Mouse (Mus musculus) cortical plate, adult 2 months (tissue): ENCODE results near the gene Olfml3. TPM values are rescaled to one million over a fixed set of nuclear protein-coding genes. Genes with fewer than 3 reads are reported as not detected.

ENCODE experiments used
- H3K27ac ChIP-seq: fragments of 200-500 bp; 2 replicates; pipeline ENCODE4 v1.5.1; 2012; ENCODE audit warnings: low read length, control low read depth, inconsistent platforms; ENCODE audit not compliant: insufficient read depth
- H3K4me1 ChIP-seq: fragments of 200-500 bp; 2 replicates; pipeline ENCODE4 v1.6.1; 2011; ENCODE audit warnings: low read length; ENCODE audit not compliant: control insufficient read depth, insufficient read depth
- H3K4me3 ChIP-seq: fragments of 200-500 bp; 2 replicates; pipeline ENCODE4 v1.5.1; 2011; ENCODE audit warnings: mild to moderate bottlenecking, low read length, control low read depth; ENCODE audit not compliant: insufficient read depth
- CTCF ChIP-seq: fragments of 200-500 bp; IDR thresholded peaks from 2 replicates; pipeline ENCODE4 v1.5.1; 2011; ENCODE audit warnings: mild to moderate bottlenecking, control low read depth, low read length; ENCODE audit not compliant: insufficient read depth; ENCODE audit errors: extremely low read depth
- POLR2A ChIP-seq: fragments of 200-500 bp; IDR thresholded peaks from 2 replicates; pipeline ENCODE4 v1.6.1; 2011; ENCODE audit warnings: mild to moderate bottlenecking, low read length, control low read depth; ENCODE audit not compliant: insufficient read depth; ENCODE audit errors: extremely low read depth
- polyA plus RNA-seq: library from polyadenylated mRNA; depleted of rRNA; stranded (reverse); fragments of >200 nt; gene quantifications from 2 replicates; pipeline ENCODE4 v1.2.3, GENCODE M21; 2012

Olfml3 gene
- polyA plus RNA-seq, 1 experiment = 14.5 TPM

- Histone ChIP-seq H3K4me3 (no peak overlapping the region), H3K27ac (no peak overlapping the region), H3K4me1 (no peaks in the 10 kb centered on the region)
- TF ChIP-seq POLR2A (no peak), CTCF (no peak)
These were observed 7.4 kb upstream of the Olfml3 start for GRCm38 (mm10) chr3:103745001-103745770.

- no peak overlapping the region for H3K4me3 ChIP-seq
- H3K4me1 ChIP-seq = no peaks in the 10 kb centered on the region
- H3K27ac ChIP-seq = no peak overlapping the region
- no peak for TF ChIP-seq POLR2A
- TF ChIP-seq CTCF = no peak
These were observed 5.4 kb upstream of the Olfml3 start for GRCm38 (mm10) chr3:103743208-103743607.

GRCm38 (mm10) chr3:103740342-103740741, 2.5 kb upstream of the Olfml3 start:
- TF ChIP-seq POLR2A (no peak), CTCF (no peak)
- H3K4me3 ChIP-seq = no peak overlapping the region
- no peaks in the 10 kb centered on the region for H3K4me1 ChIP-seq
- H3K27ac ChIP-seq = no peak overlapping the region

- no peak within 1 kb of the TSS for H3K4me3 ChIP-seq
- TF ChIP-seq POLR2A (no peak), CTCF (no peak)
- H3K27ac ChIP-seq = no peak within 1 kb of the TSS
- peaks cover under 1% of the 10 kb centered on the region; the same call in 1 of the 2 replicates for H3K4me1 ChIP-seq
These were observed 1.5 kb upstream of the Olfml3 start, which contains the start of gene Gm10964 for GRCm38 (mm10) chr3:103739329-103739728. Gene Gm10964 (plus strand): TSS chr3:103739366.

GRCm38 (mm10) chr3:103737061-103737754, 593 bp downstream of the Olfml3 start:
- Histone ChIP-seq H3K4me3 (peak overlapping the region; percentile 13), H3K27ac (no peak overlapping the region), H3K4me1 (peaks cover 3% of the 10 kb centered on the region)
- no peak for TF ChIP-seq CTCF
- no peak for TF ChIP-seq POLR2A

- peaks cover 3% of the 10 kb centered on the region for H3K4me1 ChIP-seq
- TF ChIP-seq CTCF = no peak
- no peak for TF ChIP-seq POLR2A
- no peak overlapping the region for H3K4me3 ChIP-seq
- no peak overlapping the region for H3K27ac ChIP-seq
These were observed 1.8 kb downstream of the Olfml3 start for GRCm38 (mm10) chr3:103735776-103736600.

- peaks cover 3% of the 10 kb centered on the region for H3K4me1 ChIP-seq
- H3K27ac ChIP-seq = peak overlapping the region; percentile 17; the same call in 1 of the 2 replicates
- H3K4me3 ChIP-seq = no peak overlapping the region
- TF ChIP-seq POLR2A (no peak), CTCF (no peak)
These were observed 2.9 kb downstream of the Olfml3 start for GRCm38 (mm10) chr3:103734696-103735519.

- Histone ChIP-seq H3K27ac (no peak overlapping the region), H3K4me1 (peaks cover 3% of the 10 kb centered on the region), H3K4me3 (peak overlapping the region; percentile 13; the same call in 1 of the 2 replicates)
- TF ChIP-seq POLR2A (no peak), CTCF (no peak)
These were observed 3.8 kb downstream of the Olfml3 start for GRCm38 (mm10) chr3:103733799-103734695.
